Mouse (Mus musculus): Measurements from ENCODE around the gene Gucy1a1.

Gene Gucy1a1

DNA sequence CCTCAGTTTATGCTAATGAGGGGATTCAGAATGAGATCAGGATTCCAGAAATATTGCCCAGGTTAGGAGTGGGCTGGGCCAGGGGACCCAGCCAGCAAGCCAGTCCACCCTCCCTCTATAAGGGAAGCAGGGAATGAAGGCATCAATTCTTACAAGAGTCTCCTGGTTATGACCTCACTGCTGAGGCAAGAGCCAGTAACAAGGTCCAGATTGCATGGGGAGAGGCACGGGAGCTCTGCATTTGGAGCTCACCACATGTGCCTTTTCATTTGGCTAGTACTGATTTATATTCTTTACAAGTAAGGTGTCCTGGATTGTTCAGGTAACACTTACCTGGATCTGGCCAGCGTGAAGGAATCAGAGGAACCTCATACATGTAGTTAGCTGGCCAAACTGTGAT, 48.8 kb downstream of the Gucy1a1 start:
- DNase-seq (ENCODE audit: low read depth, low spot score): no peak

DNA sequence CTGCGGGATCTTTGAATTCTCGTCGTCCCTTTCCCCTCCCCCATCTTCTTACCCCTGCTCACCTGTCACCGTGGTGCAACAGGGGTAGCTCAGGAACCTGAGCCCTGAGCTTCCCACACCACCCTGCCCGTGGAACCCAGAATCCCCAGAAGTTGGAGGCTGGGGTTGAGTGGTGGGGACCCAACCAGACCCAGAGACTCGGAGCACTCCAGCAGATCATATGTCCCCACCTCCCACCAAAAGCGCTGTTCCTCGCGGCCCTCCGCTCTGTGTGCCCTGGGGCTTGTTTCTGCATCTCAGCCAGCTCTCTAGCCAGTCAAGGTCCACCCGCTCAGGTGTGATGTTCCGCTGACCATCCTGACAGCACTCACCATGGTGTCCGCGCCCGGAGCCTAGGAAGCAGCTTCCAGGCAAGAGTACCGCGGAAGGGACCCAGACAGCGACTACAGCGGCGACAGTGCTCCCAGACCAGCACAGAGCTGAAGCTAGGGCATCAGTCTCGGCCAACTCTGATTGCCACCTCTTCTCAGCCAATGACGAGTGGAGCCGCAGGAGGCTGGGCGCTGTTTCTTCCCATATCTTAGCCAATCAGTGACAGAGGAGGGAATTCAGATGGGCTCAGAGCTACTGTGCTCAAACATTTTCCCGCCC, 71.3 kb downstream of the Gucy1a1 start, which contains the start of gene Gucy1b1:
Gene Gucy1b1 (minus strand): TSS at position 489 of the 651 bp plus-strand sequence.
- DNase-seq (ENCODE audit: low read depth, low spot score): peak; percentile 45

GRCm38 (mm10) chr3:82073741-82074181, 71.8 kb downstream of the Gucy1a1 start:
- DNase-seq (ENCODE audit: low read depth, low spot score): no peak

DNA sequence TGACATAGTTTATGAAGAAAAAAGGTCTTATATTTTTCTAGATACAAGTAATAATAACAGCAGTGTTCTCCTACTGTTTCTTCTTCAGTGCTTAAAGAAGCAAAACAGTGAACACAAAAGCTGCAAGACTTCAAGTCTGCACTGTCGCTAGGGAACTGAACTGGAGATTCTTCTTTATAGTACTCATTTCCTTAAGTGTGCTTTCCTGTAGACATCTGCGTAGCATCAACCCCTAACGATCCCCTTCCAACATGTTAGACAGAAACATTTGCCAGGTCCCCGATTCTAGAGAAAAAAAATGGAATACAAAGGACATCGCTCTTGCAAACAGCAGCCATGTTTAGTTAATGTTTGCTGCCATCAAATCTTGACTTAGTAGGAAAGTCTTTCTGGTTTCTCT, 77.8 kb downstream of the Gucy1a1 start:
- no peak for DNase-seq (ENCODE audit: low read depth, low spot score)

GRCm38 (mm10) chr3:82061402-82062180, 84.0 kb downstream of the Gucy1a1 start:
- no peak for DNase-seq (ENCODE audit: low read depth, low spot score)

DNA sequence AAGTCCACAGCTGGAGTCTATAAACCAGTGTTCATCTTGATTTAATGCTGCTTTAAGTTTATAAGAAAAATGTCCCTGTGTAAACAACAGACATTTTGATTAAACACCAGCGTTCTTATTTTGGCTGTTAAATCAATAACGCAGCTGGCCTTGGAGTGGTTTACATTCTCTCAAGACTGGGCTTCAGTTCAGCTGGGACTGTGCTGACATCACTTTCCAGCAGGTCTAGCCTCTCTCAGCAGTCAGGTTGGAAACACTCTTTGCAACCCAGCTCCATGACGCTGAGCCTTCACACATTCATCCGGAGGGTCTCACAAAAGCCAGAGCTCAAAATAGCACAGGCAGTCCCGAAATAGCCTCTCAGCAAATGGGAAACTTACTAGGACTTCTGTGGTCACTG, 88.4 kb downstream of the Gucy1a1 start:
- DNase-seq (ENCODE audit: low read depth, low spot score): no peak

DNA sequence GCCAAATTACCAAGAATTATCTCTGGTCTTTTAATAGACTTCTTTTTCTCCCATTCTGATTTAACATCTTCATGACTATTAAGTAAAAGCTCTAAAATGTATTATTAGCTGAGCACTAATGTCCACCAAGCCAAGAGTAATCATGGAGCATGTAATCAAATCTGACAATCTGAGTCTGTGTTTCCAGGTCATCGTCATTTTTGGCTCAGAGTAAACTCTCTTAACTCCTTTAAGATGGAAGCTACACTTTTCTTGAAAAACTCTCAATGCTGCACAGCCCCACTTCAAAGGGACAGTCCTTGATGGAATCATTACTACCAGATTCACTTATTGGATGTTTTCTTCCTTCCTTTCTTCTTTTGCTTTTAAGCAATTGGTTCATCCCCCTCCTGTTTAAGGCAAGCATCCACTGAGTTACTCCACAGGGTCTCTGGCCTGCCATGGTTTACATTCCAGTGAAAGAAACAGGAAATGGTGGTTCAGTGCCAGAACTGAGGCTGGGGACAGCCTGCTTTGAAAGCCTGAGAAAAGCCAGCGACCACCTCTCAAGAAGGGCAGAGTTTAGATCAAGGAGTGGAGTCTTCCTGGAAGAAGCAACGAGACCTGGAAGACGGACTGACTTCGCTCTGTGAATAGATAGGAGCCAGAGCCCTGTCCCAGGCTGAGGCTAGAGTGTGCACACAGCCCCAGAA, 91.2 kb downstream of the Gucy1a1 start:
- no peak for DNase-seq (ENCODE audit: low read depth, low spot score)

- no peak for DNase-seq (ENCODE audit: low read depth, low spot score)
Observed at GRCm38 (mm10) chr3:82052029-82052428, 93.6 kb downstream of the Gucy1a1 start.

DNA sequence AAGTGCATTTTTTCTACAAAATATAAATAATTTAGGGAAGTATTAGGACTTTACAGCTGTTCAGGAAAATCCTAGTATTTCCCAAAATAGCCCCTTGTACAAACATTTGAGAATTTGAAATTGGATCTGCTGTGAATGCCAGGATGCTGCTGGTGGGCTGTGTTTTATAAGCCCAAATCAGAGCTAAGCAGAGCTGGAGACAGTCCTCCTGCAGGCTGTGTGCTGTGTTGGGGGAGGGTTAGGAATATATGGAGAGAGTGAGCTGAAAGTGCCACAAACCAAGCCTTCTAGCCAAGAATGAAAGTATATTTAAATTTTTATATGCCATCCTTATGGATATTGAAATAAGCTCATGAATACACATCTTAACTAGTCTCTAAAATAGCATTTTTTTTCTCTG, 94.1 kb downstream of the Gucy1a1 start:
- no peak for DNase-seq (ENCODE audit: low read depth, low spot score)

DNA sequence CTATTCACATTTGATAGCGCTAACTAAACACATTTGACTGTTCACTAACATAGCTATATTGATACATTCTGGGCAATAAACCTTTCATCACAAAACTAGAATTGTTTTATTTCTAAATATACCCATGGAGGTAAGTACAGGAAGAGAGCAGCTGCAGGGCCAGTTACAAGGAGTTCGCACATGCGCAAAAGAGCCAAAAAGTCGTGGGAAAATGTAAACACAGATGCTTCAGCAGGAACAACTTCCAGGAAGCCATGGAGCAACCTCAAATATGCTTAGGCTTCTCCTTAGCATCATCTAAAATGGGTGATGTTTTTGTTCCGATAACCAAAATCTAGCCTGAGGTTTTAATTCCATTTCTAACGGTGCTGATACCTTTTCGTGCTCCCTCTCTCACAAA, 96.9 kb downstream of the Gucy1a1 start:
- no peak for DNase-seq (ENCODE audit: low read depth, low spot score)

DNA sequence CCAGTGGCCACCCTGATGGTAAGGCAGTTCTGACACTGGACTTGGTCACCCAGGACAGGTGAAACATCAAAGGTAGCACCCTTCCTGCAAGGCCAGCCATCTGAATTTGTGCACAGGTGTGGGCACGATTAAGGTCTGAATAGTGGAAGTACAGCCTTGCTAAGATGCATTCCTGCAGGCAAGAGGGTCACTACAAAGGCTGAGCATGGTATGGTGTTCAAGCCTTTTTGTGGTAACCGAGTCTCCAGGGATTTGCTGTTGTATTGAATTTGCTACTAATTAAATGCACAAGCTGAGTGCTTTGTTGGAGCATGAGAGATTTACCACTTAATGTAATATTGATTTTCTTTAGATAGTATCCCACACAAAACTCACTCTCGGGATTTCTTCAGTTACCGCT, 97.5 kb downstream of the Gucy1a1 start:
- no peak for DNase-seq (ENCODE audit: low read depth, low spot score)

GRCm38 (mm10) chr3:82047100-82047753, 98.4 kb downstream of the Gucy1a1 start:
- DNase-seq (ENCODE audit: low read depth, low spot score): no peak

DNA sequence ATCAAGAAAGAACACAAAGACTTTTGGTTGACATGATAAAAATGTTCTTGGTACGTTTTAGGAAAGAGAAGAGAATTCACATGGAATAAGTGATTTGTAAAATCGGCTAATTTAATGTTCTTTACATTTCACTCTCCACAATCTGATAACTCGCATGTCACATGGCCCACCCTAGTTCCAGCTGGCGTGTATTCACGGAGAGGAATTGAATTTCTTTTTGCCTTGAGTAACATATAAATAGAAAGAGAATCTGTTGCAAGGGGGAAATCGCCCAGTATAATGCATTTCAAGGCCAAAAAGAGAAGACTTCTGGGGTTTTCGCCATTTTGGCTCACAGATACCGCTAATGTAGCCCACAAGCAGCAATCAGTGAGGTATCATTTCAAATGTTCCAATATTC, 99.5 kb downstream of the Gucy1a1 start:
- no peak for DNase-seq (ENCODE audit: low read depth, low spot score)

DNA sequence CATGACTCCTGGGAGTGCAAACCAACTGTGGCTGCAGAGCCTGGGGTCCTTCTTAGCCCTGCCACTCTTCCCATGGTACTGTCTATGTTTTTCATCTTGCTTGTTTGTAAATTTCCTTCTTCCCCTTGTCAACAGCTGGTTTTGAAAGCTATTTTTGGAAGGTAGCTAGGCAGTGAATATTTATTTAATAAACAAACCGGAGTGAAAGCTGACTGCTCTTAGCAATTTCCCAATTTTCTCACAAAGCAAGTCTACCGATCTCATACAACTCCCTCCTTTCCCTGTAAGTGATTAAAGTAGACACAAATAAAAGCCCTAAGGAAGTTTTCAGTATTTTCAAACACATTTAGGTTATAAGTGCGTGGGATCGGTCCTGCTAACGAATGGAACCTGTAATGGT, 100.7 kb downstream of the Gucy1a1 start:
- no peak for DNase-seq (ENCODE audit: low read depth, low spot score)

GRCm38 (mm10) chr3:82043676-82044075, 101.9 kb downstream of the Gucy1a1 start:
- no peak for DNase-seq (ENCODE audit: low read depth, low spot score)

Measured in retina, adult 2 months (tissue).